Mouse (Mus musculus) layer of hippocampus, postnatal 36 days (tissue): Measurements from ENCODE around the gene Kcnd1. TPM values are rescaled to one million over a fixed set of nuclear protein-coding genes. Genes with fewer than 3 reads are reported as not detected.

Source experiments
- DNase-seq, 2 experiments: peaks; one replicate each; pipeline ENCODE4 v3.0.0; 2022
- microRNA-seq, 2 experiments: library from miRNA; unstranded; fragments of <30 nt; microRNA quantifications; one replicate each; pipeline ENCODE4 v1.2.0; 2021
- total RNA-seq, 2 experiments: library from RNA; stranded (reverse); gene quantifications; 2 replicates each; pipeline ENCODE4 v1.2.3; 2021

Kcnd1 gene
- total RNA-seq, 2 experiments from 2014 or later: 7.3 to 10.3 TPM

DNA sequence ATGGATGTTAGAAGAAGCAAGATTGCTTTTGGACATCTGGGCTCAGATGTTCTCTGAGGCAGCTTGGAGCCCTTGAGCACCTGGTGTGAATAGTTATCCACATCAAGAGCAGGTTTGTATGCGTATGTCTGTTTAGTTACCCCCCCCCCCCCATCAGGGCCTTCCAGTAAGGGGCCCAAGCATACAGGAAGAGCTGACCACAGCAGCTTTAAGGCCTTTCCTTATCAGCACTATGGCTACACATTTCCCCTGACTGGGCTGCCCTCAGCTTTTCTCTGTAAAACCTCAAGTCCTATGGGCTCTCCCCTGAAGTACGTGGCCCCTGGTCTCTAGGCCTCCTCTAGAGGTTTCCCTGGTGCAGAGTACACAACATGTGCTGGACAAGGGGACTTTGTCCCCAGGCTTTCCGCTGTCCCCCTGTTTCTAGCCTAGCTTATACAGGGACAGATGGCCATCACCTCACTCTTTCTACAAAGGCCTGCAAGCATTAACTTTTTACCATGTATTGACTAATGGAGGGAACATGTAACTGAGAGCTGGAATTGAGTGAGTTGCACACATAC lies 37.2 kb downstream of the Kcnd1 start:
- no peak for DNase-seq

DNA sequence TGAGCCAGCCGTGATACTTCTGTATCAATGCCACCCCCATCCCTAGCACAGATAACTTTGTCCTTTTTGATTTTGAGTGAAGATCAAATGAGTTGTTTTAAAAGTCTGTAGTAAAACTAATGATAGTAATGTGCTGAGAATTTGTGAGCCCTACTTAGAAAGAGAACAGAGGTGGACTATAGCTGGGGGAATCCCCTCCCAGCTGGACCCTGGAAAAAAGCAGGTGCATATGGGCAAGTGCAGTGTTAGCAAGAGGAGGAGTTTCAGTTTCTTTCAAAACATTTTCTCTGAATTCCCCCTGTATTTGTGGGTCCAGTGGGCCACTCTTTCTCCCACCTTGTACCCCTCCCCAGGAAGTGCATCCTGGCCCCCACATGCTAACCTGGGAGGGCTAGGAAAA lies 41.1 kb downstream of the Kcnd1 start:
- DNase-seq: no peak

DNA sequence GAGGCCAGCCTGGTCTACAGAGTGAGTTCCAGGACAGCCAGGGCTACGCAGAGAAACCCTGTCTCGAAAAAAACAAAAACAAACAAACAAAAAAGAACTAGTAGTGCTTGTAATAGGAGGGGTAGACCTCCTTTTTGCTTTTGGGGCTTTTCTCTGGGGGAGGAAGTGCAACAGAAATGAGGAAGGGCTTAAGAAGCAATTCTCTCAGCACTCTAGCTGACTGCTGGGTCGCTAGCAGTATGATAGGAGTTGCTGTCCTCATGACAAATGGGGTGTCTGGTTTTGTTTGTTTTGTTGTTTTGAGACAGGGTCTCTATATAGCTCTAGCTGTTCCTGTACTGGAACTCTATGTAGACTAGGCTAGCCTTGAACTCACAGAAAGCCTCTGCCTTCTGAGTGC lies 42.5 kb downstream of the Kcnd1 start:
- DNase-seq: no peak

DNA sequence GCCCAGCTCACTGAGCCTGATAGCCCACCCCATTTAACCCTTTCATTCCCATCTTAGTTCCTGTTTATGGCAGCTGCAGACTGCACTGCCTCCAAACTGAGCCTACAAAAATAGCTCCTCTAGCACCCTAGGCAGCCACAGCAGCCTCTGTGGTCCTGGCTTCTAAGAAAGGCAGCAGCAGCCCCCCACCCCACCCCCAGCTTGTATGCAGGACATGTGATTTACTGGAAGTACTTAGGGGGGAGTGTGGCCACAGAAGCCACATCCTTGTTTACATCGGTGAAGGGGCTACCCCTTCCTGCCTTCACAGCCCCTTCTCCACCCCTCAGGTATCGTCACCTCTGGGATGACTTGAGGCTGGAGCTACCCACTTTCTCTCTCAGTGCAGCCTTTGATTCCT lies 43.3 kb downstream of the Kcnd1 start:
- no peak for DNase-seq

DNA sequence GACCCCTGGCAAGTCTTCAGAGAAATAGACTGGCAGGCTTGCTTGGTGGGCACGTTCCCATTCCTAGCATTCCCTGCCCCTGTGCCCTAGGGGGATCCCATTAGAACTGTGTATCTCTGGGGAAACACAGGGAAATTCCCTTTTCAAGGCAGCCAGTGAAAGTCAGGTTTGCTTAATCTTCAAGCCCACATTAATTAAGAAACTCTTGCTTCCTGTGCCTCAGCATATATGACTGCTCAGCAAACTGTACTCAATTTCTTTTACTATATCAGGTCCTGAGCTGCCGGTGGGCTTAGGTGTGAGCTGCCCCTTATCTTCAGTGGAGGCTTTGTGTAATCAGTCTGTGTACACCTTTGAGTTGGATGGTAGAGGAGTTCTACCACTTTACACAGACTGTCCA lies 43.7 kb downstream of the Kcnd1 start:
- no peak for DNase-seq

DNA sequence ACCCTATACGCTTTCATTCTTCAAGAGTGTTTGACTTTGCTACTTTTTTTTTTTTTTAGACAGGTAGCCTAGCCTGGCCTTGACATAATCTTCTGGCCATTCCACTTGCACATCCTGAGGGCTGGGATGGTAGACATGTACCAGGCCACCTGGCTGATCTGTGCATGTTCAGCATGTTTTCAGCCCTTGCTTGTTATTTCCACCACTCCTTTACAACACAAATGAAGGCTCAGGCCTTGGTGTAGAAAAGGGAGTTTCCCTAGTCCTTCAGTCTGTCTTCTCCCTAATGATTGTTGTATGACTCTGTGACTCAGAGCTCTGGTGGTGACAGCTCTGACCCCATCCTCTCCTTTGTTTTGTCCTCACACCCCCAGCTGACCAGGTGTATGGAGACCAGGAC lies 45.1 kb downstream of the Kcnd1 start:
- no peak for DNase-seq

DNA sequence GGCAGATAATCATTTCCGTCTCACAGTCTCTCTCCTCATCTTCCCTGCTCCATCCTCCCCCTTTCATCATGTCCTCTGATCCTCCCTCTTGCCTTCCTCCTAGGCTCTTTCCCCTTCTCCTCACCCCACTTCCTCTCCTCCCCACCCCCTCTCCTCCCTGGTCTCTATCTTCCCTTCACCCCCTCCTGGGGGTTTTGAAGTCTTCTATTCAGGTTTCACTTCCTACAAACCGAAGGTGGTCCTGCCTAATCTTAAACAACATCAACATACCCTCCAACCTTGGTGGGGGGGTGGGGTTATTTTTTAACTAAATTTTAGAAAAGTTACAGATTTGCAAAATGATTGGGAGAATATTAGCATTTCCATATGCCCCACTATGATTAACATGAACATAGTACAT lies 46.4 kb downstream of the Kcnd1 start:
- no peak for DNase-seq

DNA sequence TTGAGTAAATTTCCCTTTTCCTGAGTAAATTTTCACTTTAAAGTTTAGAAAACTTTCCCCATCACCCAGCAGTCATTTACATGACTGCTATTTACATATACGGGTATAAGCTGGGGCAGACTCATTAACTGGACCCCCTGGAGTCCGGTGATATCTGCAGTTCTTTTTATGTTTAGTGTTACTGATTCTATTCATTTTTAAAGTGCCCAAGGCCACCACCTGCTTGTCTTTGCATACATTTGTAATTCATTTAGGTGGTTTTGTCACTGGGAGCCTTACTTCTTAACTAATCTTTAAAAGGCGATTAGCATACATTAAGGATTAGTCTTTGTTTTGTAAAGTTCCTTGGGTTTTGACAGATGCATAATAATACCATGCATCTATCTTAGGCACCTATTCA lies 47.7 kb downstream of the Kcnd1 start:
- DNase-seq: no peak

DNA sequence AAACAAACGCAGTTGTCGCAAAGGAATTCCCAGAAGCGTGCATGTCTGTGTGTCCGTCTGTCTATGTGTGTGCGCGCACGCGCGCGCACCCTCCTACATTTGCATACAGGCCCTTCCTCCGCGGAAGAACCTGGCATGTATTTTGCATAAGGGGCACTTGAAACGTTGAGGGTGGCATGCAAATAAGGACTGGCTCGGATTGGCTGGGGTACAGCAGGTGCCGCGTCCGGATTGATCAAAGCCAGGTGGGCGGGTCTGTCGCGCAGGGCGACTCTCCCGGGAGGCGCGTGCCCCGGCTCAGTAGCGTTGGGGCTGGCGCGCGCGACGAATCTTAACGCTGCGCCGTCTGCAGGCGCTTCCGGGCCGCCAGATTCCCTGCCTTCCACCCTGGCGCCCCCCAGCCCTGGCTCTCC lies 55.9 kb downstream of the Kcnd1 start, which contains the start of gene Pim2:
Gene Pim2 (plus strand): TSS at position 256 of the 413 bp plus-strand sequence.
- peak; percentile 73 to 76 for DNase-seq

DNA sequence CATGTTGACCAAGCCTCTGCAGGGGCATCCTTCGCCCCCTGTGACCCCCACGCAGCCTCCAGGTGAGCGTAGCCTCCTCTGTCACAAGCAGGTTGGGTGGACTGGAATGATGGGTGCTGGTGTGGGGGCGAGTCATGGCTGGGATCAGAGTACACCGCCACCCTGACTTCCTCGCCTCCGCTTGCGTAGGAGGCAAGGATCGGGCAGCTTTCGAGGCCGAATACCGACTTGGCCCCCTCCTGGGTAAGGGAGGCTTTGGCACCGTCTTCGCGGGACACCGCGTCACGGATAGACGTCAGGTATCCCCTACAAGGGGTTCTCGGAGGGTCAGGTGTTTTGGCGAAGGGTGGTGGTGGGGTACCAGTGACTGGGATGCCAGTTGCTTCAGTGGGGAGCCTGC lies 56.4 kb downstream of the Kcnd1 start:
- DNase-seq: peak; percentile 25 to 32

DNA sequence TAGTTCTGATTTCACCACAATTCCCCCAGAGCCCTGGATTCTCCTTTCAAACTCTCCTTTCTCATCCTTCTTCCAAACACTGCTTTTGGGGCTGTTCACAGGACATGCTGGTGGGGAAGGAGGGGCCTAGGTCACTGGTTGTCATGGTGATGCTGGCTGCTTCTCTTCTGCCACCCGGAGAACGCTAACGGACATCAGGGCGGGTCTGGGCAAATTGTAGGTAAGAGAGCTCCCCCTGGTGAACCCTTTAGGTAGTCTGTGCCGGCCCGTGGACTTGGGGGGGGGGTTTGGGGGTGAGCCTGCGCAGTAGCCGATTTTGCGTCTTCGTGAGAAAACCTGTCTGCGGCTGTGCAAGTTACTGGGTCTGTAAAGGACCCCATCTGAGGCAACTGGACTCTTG lies 57.7 kb downstream of the Kcnd1 start:
- DNase-seq: peak; percentile 49 to 50

DNA sequence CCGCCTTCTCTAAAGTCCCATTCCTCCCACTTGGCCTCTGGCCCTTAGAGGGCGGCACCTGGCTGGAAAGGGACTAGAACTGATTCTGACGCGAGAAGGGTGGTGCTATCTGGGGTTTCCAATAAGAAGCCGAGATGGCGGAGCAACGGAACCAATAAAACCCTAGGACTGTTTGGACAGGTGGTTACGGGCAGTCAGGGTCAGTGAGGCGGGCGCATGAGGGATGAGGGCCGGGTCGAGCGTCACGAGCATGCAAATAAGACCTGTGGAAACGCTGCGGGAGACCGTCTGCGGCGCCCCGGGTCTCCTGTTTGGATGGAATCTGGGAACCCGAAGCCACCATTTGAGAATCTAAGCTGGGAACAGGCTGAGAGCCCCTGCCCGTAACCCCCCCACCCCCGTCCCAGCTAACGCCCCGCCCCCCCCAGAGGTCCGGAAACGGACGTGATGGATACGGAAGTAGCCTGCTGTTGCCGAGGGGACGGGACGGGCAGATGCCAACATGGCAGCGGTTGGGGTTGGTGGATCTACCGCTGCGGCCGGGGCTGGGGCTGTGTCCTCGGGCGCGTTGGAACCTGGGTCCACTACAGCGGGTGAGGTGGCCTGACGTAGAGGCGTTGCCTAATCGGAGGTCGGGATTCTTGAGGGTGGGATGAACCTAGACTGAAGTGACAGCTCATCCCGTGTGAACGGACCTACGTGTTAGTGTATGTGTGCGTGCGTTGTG lies 61.9 kb downstream of the Kcnd1 start, which contains the start of gene Slc35a2:
Gene Slc35a2 (plus strand): TSS at position 188 of the 727 bp plus-strand sequence.
- peak; percentile 68 to 72 for DNase-seq

Small RNA genes lying within 50 kb of the gene (microRNA-seq; reads per million reads assigned to microRNA genes)
- gene Mir1198: 57.0 to 66.9 reads per million in 2 experiments

Other genes with a start within 250 kb of the Kcnd1 start
- under 1 TPM in 1 of 2 experiments, not detected in 1; 0.23 TPM for gene Foxp3, start 248.6 kb upstream of the Kcnd1 start, total RNA-seq
- 10 to 100 TPM; 15.3 to 18.4 TPM for gene Ppp1r3f, start 248.0 kb upstream of the Kcnd1 start, total RNA-seq
- 10 to 100 TPM; 23.7 to 26.3 TPM for gene Ccdc22, start 216.8 kb upstream of the Kcnd1 start, total RNA-seq
- not detected for gene Cacna1f, start 215.2 kb upstream of the Kcnd1 start, total RNA-seq
- gene Syp, start 183.8 kb upstream of the Kcnd1 start, total RNA-seq: 1,000 to 10,000 TPM; 1,719 to 2,032 TPM
- gene Prickle3, start 165.0 kb upstream of the Kcnd1 start, total RNA-seq: under 1 TPM; 0.62 to 0.99 TPM
- 1 to 10 TPM; 5.1 to 5.7 TPM for gene Plp2, start 150.9 kb upstream of the Kcnd1 start, total RNA-seq
- gene Magix, start 141.0 kb upstream of the Kcnd1 start, total RNA-seq: under 1 TPM; 0.15 to 0.30 TPM
- gene Gpkow, start 125.2 kb upstream of the Kcnd1 start, total RNA-seq: 10 to 100 TPM; 35.0 to 36.2 TPM
- 10 to 100 TPM; 56.6 to 65.1 TPM for gene Wdr45, start 108.0 kb upstream of the Kcnd1 start, total RNA-seq
- under 1 TPM in 1 of 2 experiments, not detected in 1; 0.61 TPM for gene Gm45208, start 100.0 kb upstream of the Kcnd1 start, total RNA-seq
- gene Praf2, start 93.8 kb upstream of the Kcnd1 start, total RNA-seq: 100 to 1,000 TPM; 101 to 104 TPM
- 10 to 100 TPM; 14.3 to 16.0 TPM for gene Ccdc120, start 71.4 kb upstream of the Kcnd1 start, total RNA-seq
- 10 to 100 TPM; 26.7 to 27.4 TPM for gene Tfe3, start 59.7 kb upstream of the Kcnd1 start, total RNA-seq
- 100 to 1,000 TPM in 1 of 2 experiments, 10 to 100 TPM in 1; 92.2 to 106 TPM for gene Gripap1, start 32.5 kb upstream of the Kcnd1 start, total RNA-seq
- gene Otud5, start 19.1 kb downstream of the Kcnd1 start, total RNA-seq: 10 to 100 TPM; 79.8 to 82.6 TPM
- 10 to 100 TPM; 57.8 to 58.6 TPM for gene Pim2, start 56.0 kb downstream of the Kcnd1 start, total RNA-seq
- gene Slc35a2, start 61.7 kb downstream of the Kcnd1 start, total RNA-seq: 10 to 100 TPM; 39.9 to 40.9 TPM
- 10 to 100 TPM; 82.7 to 83.6 TPM for gene Pqbp1, start 77.0 kb downstream of the Kcnd1 start, total RNA-seq
- gene Timm17b, start 77.1 kb downstream of the Kcnd1 start, total RNA-seq: 10 to 100 TPM; 22.2 to 24.0 TPM
- gene Gm10491, start 85.5 kb downstream of the Kcnd1 start, total RNA-seq: not detected
- 1 to 10 TPM in 1 of 2 experiments, not detected in 1; 1.2 TPM for gene Gm10490, start 87.3 kb downstream of the Kcnd1 start, total RNA-seq
- 100 to 1,000 TPM; 365 to 412 TPM for gene Pcsk1n, start 97.5 kb downstream of the Kcnd1 start, total RNA-seq
- gene Eras, start 106.3 kb downstream of the Kcnd1 start, total RNA-seq: not detected
- gene Hdac6, start 125.6 kb downstream of the Kcnd1 start, total RNA-seq: 10 to 100 TPM; 50.6 to 50.8 TPM
- gene Gata1, start 155.8 kb downstream of the Kcnd1 start, total RNA-seq: not detected
- under 1 TPM in 1 of 2 experiments, not detected in 1; 0.81 TPM for gene Glod5, start 196.2 kb downstream of the Kcnd1 start, total RNA-seq